Mouse (Mus musculus): ENCODE results near the gene Ifngr2. TPM values are rescaled to one million over a fixed set of nuclear protein-coding genes. Genes with fewer than 3 reads are reported as not detected.

The Ifngr2 gene
- polyA plus RNA-seq, 2 experiments from 2014 or later: 19.8 to 20.6 TPM

DNA sequence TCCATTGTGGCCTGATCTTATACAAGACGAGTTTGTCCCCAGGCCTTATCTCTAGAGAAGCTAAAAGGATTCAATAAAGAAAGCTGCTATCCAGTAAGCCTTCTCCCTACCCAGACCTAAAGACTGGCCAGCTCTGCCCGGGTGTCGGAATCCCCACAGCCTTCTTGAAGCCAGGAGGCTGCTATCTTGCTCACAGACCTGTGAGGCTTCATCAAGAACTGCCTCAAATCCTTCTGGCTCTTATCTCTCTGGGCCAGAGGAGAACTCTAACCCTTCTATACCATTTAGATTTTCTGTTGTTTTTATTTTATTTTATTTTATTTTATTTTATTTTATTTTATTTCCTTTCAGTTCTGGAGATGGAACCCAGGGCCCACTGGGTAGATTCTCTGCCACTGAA, 9.8 kb upstream of the Ifngr2 start:
- no peak for ATAC-seq

DNA sequence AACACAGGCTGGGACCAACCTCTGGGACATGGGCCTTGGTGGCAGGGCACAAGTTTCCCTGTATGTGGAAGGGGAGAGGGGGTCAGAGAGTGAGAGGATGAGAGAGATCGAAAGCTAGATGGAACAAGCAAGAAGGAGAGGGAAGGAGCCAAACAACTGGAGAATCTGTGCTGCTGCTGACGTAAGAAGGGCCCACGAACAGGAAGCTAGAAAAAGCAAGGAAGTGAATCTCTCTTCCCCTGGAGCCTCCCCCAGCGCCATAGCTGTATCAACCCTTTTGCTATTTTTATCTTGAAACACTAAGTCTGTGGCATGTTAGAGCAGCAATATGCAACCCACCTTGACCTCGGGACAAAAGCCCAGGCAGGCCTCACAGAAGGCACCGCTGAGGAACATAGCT, 8.8 kb upstream of the Ifngr2 start:
- no peak for ATAC-seq

DNA sequence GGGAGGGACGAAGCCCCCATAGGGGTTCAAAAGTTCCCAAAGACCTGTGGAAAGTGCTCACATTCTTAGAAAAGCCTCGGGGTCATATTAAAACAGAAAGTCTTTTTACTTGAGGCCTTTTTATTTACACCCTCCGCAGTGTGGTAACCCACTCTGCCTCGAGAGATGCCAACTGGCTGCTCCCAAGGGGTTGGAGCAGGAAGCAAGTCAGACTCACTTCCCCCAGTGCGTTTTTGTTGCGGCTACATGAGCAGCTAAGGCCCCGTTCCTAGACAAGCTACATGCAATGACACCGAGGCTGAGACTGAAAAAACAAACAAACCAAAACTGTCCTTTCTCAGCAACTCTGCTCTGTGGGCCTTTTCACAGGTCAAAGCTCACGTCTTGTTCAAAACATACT, 8.4 kb upstream of the Ifngr2 start:
- ATAC-seq: no peak

DNA sequence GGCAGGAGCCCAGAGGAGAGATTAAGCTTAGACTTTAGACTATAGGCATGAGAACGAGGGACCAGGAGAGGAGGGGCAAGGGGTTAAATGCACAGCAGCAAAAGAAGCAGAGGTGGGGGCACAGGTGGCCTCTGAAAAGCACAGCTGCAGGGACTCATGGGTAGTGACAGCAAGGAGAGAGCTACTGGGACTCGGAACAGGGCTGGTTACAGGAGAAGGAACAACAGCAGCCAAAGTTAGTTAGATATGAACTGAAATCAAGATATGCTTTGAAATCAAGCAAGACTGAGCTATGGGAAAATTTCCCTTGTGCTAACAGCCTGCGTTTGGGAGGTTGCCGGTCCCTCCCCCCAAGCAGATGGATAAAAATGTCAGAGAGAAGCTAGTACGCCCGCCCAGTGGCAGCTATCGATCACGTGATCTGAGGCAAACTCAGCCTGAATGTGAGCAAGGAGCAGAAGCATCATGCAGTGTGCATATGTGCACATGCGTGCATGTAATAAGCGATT, 5.2 kb upstream of the Ifngr2 start:
- peak; percentile 24 for ATAC-seq

DNA sequence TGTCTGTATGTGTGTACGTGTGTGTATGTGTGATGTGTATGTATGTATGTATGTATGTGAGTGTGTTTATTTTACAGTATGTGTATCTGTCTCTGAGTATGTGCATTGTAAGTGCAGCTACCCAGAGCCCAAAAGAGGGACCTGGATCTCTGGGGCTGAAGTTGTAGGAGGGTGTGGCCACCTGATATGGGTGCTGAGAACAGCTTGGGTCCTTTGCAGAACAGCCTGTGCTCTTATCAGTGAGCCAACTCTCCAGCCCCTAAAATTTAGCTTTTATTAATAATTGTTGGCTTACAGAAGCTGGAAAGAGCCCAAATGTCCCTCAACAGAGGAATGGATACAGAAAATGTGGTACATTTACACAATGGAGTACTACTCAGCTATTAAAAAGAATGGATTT, 3.3 kb upstream of the Ifngr2 start:
- ATAC-seq: no peak

DNA sequence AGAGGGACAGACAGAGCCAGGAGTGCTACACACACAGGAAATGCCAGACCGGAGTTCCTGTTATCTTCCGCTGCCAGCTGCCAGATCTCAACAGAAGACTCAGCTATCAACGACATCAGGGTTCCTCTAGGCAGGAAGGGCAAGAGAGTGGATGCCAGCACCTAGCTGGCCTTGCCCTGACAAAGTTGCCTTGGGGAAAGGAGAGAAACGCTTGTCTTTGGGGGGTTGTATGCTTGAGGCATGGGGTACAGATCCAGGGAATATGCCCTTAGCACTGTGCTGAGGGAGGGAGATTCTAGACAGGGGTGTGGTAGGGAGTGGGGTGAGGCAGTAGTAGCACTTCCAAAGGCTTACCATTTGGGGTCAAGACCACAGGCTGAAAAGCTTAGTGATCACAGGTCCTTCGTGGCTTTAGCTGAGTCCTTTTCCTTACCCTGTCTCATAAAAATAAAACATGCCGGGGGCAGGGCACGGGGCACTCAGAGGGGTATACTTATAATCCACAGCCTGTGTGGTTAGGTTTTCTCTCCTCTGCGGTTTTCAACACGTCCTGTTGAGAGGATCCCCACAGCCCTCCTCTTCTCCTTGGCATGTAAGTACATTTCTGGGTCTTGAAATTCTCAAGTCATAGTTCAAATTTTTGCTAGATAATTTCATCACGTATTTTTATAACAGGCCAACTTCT, 1.1 kb upstream of the Ifngr2 start:
- ATAC-seq: peak; percentile 55

DNA sequence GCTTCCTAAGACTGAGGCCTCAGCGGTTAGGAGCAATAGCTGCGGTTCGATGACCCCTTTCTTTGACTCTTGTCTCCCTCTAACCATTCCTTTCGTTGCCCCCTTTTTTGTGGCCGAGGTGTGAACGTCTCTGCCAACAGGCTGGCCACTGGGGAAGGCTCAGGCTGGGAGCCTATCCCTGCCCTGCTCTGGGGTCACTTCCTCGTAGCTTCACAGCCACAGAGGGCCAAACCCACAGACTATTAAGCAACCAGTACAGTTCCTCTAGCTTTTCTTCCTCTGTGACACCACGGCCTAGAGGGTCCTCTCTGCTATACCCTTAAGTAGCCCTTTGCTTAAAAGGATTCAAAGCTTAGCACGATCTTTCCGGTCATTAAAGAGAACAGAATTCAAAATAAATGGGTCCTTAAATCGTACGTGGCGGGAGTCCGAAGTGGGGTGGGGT, 459 bp upstream of the Ifngr2 start:
- no peak for ATAC-seq

DNA sequence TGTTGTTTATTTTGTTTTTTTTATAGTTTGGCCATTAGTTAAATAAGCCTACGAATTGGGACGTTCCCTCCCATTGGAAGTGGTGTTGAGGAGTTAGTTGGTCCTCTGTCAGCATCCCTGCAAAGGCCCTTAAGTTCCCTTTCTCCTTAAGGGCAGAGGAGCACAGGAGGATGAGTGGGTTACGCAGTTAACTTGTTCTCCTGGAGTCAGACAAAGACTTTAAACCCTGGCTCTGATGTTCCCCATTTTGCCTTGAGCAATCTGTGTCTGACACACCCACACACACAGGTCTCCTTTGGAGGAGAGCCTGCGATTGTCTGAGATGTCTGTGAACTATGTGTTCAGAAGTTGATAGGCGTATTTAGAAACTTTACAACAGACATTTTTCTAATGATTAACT, 1.1 kb downstream of the Ifngr2 start:
- ATAC-seq: no peak

DNA sequence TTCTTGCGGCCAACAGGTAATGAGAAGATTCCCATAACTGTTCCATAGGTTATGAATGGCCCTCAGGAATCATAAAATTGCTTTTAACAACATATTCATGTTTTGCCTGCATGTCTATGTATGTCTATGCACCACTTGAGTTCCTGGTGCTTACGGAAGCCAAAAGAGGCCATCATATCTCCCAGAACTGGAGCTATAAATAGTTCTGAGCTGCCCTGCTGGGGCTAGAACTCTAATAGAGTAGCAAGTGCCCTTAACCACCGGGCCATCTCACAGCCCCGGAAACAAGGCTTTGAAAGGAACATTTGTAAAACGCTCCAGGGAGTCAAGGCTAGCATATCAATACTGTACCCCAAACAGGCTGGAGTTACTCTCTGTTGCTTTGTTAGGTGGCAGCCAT, 1.7 kb downstream of the Ifngr2 start:
- ATAC-seq: no peak

DNA sequence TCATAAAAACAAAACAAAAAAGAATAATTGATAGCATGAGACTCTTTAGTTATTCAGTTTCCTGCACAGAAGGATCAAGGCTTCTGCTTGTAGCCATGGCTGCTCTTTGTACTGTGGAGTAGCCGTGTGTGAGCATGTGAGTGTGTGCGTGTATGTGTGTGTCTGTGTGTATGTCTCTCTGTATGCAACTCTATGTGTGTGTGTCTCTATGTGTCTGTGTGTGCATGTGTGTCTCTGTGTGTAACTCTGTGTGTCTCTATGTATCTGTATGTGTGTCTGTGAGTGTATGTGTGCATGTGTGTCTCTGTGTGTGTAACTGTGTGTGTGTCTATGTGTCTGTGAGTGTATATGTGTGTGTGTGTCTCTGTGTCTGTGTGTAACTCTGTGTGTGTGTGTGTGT, 2.1 kb downstream of the Ifngr2 start:
- peak; percentile 14 for ATAC-seq

DNA sequence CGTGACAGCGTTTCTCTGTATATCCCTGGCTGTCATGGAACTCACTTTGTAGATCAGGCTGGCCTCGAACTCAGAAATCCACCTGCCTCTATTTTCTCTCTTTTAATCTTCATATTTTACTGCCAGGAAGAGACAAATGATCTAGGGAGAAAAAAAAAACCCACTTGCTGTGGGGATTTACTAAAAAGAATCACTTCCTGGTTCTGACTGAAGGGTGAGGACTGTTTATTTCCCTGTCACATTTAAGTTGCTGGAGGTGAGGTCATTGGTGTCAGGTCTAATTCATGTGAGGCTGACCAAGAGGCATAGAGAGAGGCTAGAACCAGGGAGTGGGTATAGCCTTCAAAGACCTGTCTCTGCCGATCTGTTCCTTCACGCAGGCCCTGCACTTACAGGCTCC, 2.7 kb downstream of the Ifngr2 start:
- ATAC-seq: no peak

DNA sequence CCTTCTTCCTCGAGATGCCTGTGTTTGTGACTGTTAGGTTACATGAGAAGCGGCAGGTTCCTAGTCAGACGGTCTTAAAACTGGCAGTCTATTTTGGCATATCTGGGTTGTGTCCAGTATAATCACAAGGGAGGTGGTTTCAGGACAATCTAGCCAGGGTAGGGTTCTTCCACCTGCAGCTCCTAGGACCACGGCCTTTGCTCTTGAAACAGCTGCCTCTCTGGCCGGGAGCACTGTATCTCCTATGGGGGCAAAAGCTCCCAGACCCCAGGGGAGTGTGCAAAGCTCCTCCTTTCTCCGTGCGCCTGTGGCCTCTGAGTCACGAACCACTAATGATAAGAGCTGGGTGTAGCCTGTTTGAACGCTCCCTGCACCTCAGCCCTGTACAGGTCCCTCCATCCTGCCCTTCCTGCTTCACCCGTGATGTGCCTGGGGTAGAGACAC, 4.2 kb downstream of the Ifngr2 start:
- no peak for ATAC-seq

DNA sequence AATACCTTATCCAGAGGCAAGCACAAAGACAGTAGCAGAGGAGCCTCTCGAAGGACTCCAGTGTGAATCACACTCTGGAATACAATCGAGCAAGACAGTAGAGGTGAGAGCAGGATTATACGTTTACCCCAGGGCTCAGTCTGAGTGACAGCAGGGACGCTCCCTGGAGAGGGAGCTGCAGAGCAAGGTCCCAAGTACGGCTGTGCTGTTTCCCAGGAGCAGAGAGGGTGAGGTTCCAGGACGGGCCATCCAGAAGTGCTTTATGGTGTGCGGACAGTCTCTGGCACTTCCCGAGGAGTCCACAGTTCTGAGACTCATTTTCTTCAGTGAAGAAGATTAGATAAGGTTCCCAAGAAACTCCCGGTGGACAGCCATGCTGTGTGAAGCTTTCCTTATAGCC, 5.2 kb downstream of the Ifngr2 start:
- ATAC-seq: no peak

DNA sequence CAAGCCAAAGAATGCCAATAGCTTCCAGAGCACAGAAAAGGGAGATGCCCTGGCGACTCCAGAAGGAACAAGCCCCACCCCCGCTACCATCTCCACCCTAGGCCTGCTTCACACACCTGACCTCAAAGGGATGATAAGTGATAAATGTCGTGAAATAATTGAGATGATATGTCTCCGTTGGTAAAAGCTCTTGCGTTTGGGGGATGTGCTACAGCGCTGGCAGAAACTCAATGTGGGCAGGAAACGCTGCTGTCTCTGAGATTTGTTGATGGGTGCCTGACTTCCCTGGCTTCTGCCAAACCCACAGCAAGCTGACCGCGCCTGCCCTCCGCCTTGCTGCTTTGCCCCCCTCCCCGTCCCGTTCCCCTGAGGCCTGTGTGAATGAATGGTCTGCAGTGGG, 6.8 kb downstream of the Ifngr2 start:
- peak; percentile 72 for ATAC-seq

DNA sequence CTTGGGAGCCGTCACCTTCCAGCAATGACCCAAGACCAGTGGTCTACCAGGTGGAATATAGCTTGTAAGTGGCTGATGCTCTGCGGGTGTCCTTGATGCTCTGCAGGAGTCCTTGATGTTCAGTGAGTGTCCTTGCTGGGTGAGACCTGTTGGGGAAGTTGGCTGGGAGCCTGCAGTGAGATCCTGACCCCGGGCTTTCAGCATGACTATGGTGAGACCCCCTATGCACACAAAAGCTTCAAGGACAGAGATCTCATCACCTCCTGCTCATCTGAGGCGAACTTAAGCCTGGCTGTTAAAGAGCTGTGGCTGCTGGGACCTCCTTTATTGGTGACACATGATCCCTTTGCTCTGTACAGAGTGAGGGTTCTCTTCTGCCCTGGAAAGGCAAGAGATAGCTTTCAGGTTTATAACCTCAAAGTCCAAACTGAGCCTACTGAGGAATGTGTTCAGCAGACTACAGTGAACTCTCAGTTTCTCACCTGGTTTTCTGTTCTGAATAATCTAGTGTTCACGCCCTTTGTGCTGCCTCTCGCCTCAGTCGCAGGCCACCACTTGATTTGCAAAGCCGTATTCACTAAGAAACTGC, 8.2 kb downstream of the Ifngr2 start:
- no peak for ATAC-seq

DNA sequence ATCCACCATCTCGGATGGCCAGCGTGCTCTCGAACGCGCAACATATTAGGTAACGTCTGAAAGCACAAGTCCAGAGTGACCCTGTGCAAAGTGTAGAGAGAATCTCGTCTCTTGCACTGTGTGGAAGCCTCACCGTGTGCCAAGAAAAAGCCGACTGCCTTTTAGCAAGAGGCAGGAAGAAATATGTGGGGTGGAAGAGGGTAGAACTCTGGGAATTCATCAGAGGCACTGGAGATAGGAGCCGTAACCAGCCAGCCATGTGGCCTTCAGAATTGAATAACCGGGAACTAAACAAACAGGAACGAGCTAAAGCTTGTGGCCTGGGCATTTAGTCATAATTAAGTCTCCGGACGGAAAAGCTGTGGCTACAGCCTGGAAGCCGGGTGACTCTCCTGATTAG, 9.8 kb downstream of the Ifngr2 start:
- no peak for ATAC-seq

DNA sequence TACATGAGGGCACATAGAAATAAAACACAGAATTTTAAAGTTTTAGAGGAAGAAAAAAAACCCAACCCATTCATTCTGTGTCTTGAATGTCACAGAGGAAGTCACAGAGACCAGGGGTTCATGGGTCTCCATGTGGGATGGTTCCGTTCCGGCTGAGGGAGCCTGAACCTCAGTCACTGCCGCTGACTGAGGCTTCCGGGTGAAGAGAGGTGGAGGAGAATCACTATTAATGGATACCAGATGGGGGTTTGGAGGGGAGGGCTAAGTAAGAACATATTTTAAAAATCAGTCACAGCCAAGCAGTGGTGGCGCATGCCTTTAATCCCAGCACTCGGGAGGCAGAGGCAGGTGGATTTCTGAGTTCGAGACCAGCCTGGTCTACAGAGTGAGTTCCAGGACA, 10.3 kb downstream of the Ifngr2 start:
- ATAC-seq: no peak

DNA sequence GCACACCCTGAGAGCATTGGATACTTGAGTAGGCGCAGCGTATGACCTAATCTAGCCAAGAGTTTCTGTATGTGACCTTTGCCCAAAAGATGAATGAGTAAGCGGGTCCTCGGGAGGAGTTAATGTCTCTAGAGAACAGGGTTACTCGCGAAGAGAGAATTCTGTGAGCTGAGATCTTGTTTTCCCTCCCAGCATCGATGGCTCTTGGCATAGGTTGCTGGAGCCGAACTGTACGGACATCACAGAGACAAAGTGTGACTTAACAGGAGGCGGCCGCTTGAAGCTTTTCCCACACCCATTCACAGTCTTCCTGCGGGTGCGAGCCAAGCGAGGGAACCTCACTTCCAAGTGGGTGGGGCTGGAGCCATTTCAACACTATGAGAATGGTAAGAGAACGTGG, 10.8 kb downstream of the Ifngr2 start:
- ATAC-seq: no peak

DNA sequence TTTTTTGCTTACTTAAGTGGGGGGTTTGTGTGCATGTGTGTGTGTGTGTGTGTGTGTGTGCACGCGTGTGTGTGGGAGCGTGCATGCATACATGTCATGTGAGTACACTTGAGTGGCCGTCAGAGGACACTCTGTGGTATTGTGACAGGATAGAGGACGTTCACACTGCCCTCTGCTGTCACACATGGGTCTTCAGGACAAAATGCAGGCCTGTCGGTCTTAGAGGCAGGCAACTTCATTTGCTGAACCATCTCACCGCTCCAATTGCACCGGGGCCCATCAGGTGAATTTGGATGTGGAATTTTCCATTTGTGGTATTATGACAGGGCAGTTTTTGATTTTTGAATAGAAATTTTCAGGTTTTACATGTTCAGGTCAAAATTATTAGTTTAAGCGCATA, 14.2 kb downstream of the Ifngr2 start:
- no peak for ATAC-seq

DNA sequence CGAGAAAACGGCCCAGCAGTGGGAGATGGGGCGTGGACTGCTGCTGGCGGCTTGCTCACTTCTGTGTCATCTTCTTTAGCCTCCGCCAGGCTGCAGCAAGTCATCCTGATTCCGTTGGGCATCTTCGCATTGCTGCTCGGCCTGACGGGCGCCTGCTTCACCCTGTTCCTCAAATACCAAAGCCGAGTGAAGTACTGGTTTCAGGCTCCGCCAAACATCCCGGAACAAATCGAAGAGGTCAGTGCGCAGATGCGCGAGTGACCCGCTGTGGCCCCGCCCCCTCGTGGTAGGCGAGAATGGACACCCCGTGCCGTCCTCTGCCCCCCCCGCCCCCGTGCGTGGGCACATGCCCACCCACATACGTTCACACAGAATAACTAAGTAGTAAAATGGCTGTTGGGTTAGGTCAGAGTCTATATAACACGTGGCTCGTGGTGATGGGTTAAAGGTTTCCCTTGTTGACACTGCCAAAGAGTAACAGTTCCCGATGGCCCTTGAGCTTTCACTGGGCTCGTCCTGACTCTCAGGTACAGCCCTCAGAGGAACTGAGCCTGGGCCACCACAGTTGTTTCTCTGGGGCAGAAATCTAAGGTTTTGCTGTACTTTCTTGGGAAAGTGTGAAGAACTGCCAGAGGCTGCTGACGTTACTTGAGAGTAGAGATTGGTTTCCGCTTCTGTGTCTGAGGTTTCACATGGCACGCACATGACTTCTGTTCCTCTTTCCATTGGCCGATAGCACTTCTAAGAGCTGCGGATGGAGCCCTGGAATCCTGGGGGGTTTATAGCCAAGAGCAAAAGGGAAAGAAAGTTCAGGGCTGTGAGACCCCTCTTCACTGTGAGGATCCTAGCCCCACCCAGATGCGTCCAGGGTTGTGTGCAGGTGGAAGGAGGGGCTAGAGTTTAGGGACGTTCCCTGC, 14.9 kb downstream of the Ifngr2 start:
- ATAC-seq: no peak

DNA sequence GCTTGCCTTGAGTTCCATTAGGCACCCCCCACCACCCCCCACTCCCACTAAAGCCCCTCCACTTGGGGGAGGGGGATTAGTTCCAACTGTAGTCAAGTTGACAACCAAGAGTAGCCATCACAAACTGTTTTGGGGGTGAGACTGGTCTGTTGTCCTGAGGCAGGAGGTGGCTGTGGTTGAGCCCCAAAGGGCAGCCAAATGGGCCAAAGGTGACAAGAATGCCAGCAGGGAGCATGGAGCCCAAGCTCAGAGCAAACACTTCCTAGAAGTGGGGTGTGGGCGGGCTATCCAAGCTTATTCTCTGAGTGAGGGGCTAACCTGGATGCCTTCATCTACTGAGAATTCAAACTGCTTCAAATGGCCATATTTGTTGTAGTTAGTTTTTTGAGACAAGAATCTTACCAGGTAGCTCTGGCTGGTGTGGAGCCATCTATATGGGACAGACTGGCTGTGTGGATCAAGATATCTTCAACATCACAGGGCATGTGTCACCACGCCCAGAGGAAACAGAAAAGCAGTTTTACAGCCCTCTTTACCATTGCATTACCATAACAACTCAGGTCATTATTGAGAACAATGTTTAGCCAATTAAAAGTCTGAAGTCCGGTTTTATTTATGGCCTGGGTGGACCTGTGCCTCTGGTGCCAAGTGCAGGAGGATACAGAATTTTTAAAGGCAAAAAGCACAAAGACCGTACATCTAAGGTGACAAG, 17.9 kb downstream of the Ifngr2 start:
- ATAC-seq: no peak

DNA sequence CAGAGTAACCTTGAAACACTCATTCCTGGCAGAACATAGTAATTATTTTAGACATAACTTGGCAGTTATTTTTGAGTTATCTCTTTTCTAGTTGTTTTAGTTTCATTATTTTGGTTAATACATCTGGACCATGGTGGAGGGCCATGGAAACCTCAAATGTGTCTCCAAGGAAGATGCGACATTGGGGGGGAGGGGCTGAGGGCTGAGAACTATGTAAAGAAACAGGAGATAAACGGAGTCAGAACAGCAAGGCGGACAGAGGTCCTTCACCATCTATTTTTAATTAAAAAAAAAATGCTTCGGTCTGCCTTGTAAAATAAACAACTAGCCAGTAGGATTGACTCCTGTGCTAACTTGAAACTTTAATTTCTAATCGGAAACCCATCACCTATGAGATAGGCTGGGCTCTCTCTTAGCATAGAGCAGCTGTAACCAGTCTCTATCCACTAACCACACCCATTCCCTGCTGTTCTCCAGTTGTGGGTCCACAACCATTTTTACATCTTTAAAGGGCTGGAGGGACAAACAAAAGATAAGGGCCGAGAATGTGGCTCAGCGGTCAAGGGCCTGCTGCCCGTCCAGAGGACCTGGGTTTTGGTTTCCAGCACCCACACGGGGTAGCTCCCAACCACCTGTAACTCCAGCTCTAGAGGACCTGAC, 18.6 kb downstream of the Ifngr2 start:
- no peak for ATAC-seq

Measured in activated CD4-positive, CD25-positive, alpha-beta regulatory T cell, adult 4 months (primary cell).